ENCODE assay signal across 19 mouse cellular contexts in genomic region chr2:63920997-63921396, GRCm38 (mm10).
DNase-seq lines count a peak whose midpoint lies in the region; ATAC-seq lines count a peak whose summit lies in the region.
"Had no signal": no experiment of that assay in that cellular context is flagged by ENCODE, and none has a peak within 500 bp of the region (broad histone marks: within the 10 kb centered on the region; RNA-seq: fewer than 3 reads in every experiment).

No protein-coding gene starts in this region.

- 41% methylated on average over 3 of the region's 3 CpGs for WGBS in kidney, embryonic 16.5 days

- no peak for DNase-seq in kidney, postnatal 10 days
- DNase-seq in 3T3-L1 (ENCODE audit: low read depth, low spot score) = peak; percentile 60
- DNase-seq in embryo, embryonic 10.5 days (ENCODE audit: low spot score) = peak; percentile 71
- peak; percentile 53 for DNase-seq in forelimb bud, embryonic 11.5 days (ENCODE audit: low read depth, low spot score)
- DNase-seq in layer of hippocampus, adult 8-10 months (ENCODE audit: low spot score in 2 of 2) = no peak
- no peak for DNase-seq in heart, postnatal 10 days
- no peak for DNase-seq in ovary, postnatal 36 days (ENCODE audit: low spot score)
- DNase-seq: adrenal gland, postnatal 14 days; cerebellum, adult 9-10 months; heart, adult 2 months; kidney, postnatal 36 days; left cerebral cortex, postnatal 4 days; lung, postnatal 14 days had no signal

- no peak overlapping the region for H3K27ac ChIP-seq in kidney, embryonic 16.5 days (ENCODE audit: low read length)
- H3K27ac ChIP-seq: forebrain, embryonic 15.5 days; heart, adult 2 months; liver, embryonic 15.5 days; midbrain, embryonic 12.5 days; neural tube, embryonic 12.5 days had no signal

- no peaks in the 10 kb centered on the region for H3K27me3 ChIP-seq in kidney, embryonic 16.5 days (ENCODE audit: insufficient read depth, low read length)
- H3K27me3 ChIP-seq: forebrain, embryonic 15.5 days; liver, embryonic 15.5 days; midbrain, embryonic 12.5 days; neural tube, embryonic 12.5 days had no signal

- H3K9me3 ChIP-seq in kidney, embryonic 16.5 days (ENCODE audit: low read length) = no peaks in the 10 kb centered on the region
- H3K9me3 ChIP-seq: forebrain, embryonic 15.5 days; liver, embryonic 15.5 days; midbrain, embryonic 12.5 days; neural tube, embryonic 12.5 days had no signal

- H3K4me1 ChIP-seq in kidney, embryonic 16.5 days (ENCODE audit: insufficient read depth, low read length) = no peaks in the 10 kb centered on the region
- H3K4me1 ChIP-seq: forebrain, embryonic 15.5 days; liver, embryonic 15.5 days; midbrain, embryonic 12.5 days; neural tube, embryonic 12.5 days had no signal

- no peaks in the 10 kb centered on the region for H3K36me3 ChIP-seq in kidney, embryonic 16.5 days (ENCODE audit: insufficient read depth, low read length)
- H3K36me3 ChIP-seq: forebrain, embryonic 15.5 days; liver, embryonic 15.5 days; midbrain, embryonic 12.5 days; neural tube, embryonic 12.5 days had no signal

- no peak overlapping the region for H3K9ac ChIP-seq in kidney, embryonic 16.5 days (replicated peaks; ENCODE audit: low read length)
- H3K9ac ChIP-seq: forebrain, embryonic 15.5 days; liver, embryonic 15.5 days; midbrain, embryonic 12.5 days; neural tube, embryonic 12.5 days had no signal

- 0 out of 2 replicates have a peak, but pooled peaks have one; percentile 27 for ATAC-seq in kidney, embryonic 16.5 days (ENCODE audit: low FRiP score, low TSS enrichment)
- ATAC-seq: CD4-positive, CD25-positive, alpha-beta regulatory T cell, adult 4 months; forebrain, embryonic 15.5 days had no signal

- no peak overlapping the region for H3K4me3 ChIP-seq in kidney, embryonic 16.5 days (ENCODE audit: low read length)
- H3K4me3 ChIP-seq: forebrain, embryonic 15.5 days; heart, adult 2 months; liver, embryonic 15.5 days; midbrain, embryonic 12.5 days; neural tube, embryonic 12.5 days had no signal

- intact Hi-C loops in heart, postnatal 10 days (cut with DNase I) = no loop called here

- H3K4me2 ChIP-seq in kidney, embryonic 16.5 days (replicated peaks; ENCODE audit: low read depth, low read length) = no peak overlapping the region
- H3K4me2 ChIP-seq: forebrain, embryonic 15.5 days; liver, embryonic 15.5 days; midbrain, embryonic 12.5 days; neural tube, embryonic 12.5 days had no signal

Comparison
In these comparisons a context has a peak if more than half of its experiments do, and no peak if none do; other contexts are left out.
1. DNase-seq: peak in 3T3-L1 (single experiment), embryo, embryonic 10.5 days (single experiment) and forelimb bud, embryonic 11.5 days (single experiment); none in kidney, postnatal 10 days (single experiment), layer of hippocampus, adult 8-10 months (0 of 2), heart, postnatal 10 days (0 of 2) and ovary, postnatal 36 days (single experiment).